Mouse (Mus musculus): ENCODE results near the gene Zfp810. TPM values are rescaled to one million over a fixed set of nuclear protein-coding genes. Genes with fewer than 3 reads are reported as not detected.

The Zfp810 gene
- total RNA-seq, 2 experiments from 2014 or later: 21.0 to 22.5 TPM

DNA sequence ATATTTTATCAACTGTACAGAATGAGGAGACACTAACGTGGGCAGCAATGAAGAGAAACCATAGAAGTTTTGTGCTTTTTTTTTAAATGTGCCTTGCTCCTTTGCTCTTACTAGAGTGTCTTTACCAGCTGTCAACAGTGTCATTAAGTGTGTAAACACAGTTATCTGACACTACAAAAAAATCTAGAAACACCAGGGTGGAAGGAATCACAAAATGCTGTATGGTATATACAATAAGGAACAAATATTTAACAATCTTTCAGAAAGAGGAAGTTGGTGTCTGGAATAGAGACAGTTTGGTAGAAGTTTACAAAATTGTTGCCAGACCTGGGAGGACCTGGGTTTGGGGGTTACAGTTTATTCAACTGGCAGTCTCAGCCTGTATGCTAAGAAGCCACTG lies 45.9 kb downstream of the Zfp810 start:
- no peak for DNase-seq (ENCODE audit: low spot score in 2 of 2)

DNA sequence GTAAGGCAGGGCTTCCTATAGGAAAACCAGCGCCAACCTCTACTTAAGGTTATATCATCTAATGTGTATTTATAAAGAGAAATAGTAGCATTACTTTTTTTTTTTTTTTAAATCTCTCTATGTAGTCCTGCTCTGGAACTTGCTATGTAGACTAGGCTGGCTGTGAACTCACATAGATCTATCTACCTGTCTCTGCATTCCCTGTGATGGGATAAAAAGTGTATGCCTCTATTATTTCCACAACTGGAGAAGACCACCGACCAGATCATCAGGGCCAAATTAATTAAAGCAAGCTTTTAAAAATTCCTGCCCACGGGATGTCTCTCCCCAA lies 47.4 kb downstream of the Zfp810 start:
- no peak for DNase-seq (ENCODE audit: low spot score in 2 of 2)

DNA sequence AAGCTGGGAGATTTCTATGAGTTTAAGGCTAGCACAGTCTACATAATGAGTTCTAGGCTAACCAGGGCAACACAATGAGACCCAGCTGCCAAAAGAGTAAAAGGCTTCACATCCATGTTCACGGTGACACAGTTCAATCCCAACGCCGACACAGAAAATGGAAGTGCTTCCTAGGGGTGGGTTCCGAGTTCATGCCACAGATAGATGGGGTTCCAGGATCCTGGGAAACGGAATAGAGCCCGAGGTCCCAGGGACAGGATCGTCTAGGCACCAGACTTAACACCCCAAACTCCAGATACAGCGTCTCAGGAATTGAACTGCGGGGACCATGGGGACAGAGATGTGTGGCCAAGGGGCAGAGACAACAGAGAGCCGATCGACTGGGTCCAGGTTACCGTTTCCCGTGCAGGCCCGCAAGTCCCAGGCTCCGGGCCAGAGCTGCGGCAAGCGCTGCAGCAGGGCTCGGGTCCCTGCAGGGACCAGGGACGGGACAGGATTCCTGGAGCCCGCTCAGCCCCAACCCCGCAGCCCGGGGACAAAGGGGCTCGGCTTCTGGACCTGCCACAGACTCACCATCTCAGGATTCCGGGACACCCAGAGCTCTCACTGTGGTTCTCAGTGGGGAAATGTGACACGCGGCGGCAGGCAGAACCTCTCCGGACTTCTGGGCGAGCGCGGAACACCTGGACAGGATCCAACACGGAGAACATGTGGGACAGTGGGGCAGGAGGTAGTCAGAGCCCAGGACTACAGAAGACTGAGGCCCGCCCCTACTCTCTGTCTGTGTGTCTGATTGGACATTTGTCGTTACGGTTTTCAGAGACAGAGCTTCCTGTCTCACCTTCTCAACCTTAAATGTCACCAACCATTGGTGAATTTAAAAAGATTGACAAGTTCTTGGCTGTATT lies 48.0 kb downstream of the Zfp810 start, which contains the start of gene Zfp599:
Gene Zfp599 (minus strand): TSS at position 712 of the 908 bp plus-strand sequence.
- DNase-seq (ENCODE audit: low spot score in 2 of 2): peak; percentile 18 to 36

DNA sequence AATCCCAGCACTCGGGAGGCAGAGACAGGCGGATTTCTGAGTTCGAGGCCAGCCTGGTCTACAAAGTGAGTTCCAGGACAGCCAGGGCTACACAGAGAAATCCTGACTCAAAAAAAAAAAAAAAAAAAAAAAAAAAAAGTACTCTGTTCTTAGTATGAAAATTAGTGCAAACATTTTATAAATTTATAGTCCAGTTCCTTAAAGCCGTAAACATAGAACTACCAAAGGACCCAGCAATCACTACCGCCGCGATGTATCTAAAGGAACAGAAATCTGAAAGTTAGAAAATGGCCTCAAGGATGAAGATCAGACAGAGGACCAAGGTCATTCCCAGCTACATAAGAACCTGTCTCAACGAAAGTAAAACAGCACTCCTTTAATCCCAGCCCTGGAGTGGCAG lies 48.7 kb downstream of the Zfp810 start:
- DNase-seq (ENCODE audit: low spot score in 2 of 2): no peak

DNA sequence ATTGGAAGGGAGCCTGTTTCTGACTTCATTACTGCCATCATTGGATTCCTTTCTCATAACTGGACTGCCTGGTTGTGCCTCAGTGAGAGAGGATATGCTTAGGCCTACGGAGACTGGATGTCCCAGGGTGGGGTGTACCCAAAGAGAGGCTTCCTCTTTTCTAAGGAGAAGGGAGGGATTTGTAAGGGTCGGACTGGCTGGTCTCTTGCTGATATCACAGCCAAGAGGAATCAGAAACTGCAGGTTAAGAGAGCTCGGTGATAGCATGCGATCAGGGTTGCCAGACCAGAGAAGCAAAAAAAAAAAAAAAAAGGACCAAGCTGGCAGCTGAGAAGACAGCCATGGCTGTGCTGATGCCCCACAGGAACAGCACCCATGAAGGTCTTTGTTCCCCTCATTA lies 50.9 kb downstream of the Zfp810 start:
- DNase-seq (ENCODE audit: low spot score in 2 of 2): no peak

DNA sequence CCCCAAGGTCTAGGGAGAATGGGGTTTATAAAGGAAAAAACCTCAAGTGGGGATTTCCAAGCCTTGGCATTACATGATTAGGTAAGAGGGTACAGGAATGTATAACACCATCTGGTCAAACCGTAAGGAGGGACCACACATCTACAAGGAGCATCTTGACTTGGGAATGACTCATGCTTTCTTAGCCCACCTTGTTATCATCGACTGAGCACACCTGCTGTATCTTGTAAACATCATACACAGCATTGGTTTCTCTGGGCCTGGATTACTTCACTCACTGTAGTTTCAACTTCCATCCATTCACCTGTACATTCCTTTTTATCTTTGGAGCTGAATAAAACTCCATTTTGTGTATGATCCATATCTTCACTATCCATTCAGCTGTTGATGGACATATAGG lies 63.2 kb downstream of the Zfp810 start:
- DNase-seq (ENCODE audit: low spot score in 2 of 2): no peak

DNA sequence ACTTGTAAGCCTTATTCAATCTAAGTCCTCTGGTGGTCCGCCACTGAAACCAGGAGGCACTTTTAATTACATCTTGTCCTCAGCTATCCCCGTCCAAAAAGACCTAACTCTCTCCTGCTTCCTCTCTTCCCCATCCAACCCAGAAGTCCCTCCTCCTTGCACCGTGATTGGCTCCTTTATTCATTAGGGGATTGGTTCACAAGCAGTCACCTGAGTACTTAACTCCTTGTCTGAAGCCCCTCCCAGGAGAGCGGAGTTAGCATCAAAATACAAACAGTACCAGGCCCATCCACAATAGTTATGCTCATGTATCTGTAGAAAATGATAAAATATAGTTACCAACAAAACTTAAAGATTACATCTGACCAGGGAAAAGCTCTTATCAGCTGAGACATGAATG lies 67.4 kb downstream of the Zfp810 start:
- DNase-seq (ENCODE audit: low spot score in 2 of 2): no peak

DNA sequence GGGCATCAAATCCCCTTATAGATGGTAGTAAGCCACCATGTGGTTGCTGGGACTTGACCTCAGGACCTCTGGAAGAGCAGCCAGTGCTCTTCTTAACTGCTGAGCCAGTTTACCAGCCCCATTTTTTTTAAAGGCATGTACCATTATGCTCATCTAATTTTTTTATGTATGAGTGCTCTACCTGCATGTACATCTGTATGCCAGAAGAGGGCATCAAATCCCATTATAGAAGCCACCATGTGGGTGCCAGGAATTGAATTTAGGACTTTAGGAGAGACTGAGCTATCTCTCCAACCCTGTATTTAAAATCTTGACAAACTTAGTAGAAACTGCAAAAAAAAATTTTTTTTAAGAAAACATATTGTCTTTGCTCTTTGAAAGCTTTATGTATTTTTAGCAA lies 76.9 kb downstream of the Zfp810 start:
- no peak for DNase-seq (ENCODE audit: low spot score in 2 of 2)

DNA sequence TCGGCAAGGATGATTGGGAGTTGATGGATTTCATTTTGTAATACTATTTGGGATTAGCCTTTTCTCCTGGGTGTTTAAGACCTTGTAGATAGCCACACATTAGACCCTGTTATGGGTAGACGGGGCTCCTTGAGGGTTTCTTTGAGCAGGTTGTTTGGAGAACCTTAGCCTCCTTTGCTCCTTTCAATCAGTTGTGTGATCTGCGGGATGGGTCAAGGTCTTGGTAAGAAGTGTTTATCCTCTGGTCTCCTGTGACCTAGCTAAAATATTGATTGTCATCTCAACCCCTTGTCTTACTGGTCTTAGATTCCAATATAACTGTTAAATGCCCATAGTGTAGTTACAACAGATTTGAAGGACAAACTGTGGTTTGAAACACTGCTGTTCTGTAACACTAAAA lies 77.4 kb downstream of the Zfp810 start:
- DNase-seq (ENCODE audit: low spot score in 2 of 2): no peak

DNA sequence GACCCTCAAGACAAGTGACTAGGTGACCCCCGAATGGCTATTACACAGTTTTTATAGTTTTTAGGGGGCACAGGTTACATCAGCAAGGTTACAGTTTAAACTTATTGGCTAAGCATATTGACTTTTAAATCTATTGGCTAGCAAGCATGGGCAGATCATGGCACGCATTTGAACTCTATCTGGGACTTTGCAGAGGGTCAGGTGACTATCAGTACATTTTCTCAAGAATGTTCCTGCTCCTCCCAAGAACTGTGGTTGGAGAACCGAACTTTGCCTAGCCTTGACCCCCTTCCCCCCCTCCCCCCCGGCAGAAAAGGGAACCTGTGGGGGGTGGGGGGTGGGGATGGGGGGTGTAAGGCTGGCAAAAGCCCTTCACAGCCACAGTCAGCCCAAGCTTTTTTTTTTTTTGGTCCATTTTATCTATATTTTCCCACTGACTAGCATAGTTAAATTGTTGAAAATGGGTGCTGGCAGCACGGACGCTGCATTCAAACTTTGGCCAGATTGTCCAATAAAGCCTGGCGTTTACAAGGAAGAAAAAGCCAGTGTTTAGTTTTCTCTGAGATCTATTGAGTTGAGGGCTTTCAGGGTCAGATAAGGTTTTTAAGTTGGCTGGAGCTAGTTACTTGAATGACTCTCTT lies 77.9 kb downstream of the Zfp810 start:
- no peak for DNase-seq (ENCODE audit: low spot score in 2 of 2)

DNA sequence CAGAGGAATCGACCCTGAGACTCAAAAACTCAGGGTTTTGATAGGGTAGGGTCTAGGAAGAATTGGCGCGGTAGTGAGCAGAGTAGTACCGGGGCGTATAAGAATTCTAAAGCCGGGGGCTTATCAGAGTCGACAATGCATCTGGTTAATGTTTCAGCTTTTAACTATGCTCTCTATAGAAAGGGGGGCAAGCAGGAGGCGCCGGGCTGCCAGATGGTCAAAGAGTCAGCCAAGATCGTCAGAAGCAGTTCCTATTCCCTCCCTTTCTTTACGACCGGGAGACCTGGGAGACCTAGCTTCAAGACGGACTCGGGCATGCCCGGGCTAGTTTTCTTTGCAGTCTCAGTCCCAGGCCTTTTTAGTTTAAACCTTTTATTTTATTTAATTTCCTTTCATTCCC lies 80.6 kb downstream of the Zfp810 start:
- no peak for DNase-seq (ENCODE audit: low spot score in 2 of 2)

Other genes with a start within 250 kb of the Zfp810 start
- gene Gm49318, start 236.4 kb downstream of the Zfp810 start, total RNA-seq (2021): not detected
- 10 to 100 TPM; 14.5 to 16.5 TPM for gene Zfp653, start 236.3 kb downstream of the Zfp810 start, total RNA-seq (2021)
- gene Ecsit, start 222.2 kb downstream of the Zfp810 start, total RNA-seq (2021): 10 to 100 TPM; 37.4 to 39.2 TPM
- gene Cnn1, start 208.4 kb downstream of the Zfp810 start, total RNA-seq (2021): 1 to 10 TPM in 1 of 2 experiments, under 1 TPM in 1; 0.81 to 1.6 TPM
- 10 to 100 TPM; 74.2 to 78.4 TPM for gene Elof1, start 190.5 kb downstream of the Zfp810 start, total RNA-seq (2021)
- gene Acp5, start 171.9 kb downstream of the Zfp810 start, total RNA-seq (2021): 10 to 100 TPM; 12.9 to 13.0 TPM
- gene Pigyl, start 150.8 kb downstream of the Zfp810 start, total RNA-seq (2021): 10 to 100 TPM; 55.8 to 62.3 TPM
- gene Zfp872, start 119.6 kb downstream of the Zfp810 start, total RNA-seq (2021): 1 to 10 TPM in 1 of 2 experiments, under 1 TPM in 1; 0.90 to 1.5 TPM
- 10 to 100 TPM; 36.9 to 39.5 TPM for gene Zfp809, start 81.9 kb downstream of the Zfp810 start, total RNA-seq (2021)
- 1 to 10 TPM; 2.2 to 3.2 TPM for gene Zfp599, start 47.8 kb downstream of the Zfp810 start, total RNA-seq (2021)
- 10 to 100 TPM; 27.0 to 28.1 TPM for gene Anln, start 81.5 kb upstream of the Zfp810 start, total RNA-seq (2021)
- gene 9530077C05Rik, start 103.9 kb upstream of the Zfp810 start, total RNA-seq (2021): 1 to 10 TPM; 5.2 to 7.6 TPM
- gene Gm17545, start 146.6 kb upstream of the Zfp810 start, total RNA-seq (2021): not detected
- 10 to 100 TPM; 48.1 to 52.9 TPM for gene Rp9, start 162.1 kb upstream of the Zfp810 start, total RNA-seq (2021)
- gene Bbs9, start 168.1 kb upstream of the Zfp810 start, total RNA-seq (2021): 10 to 100 TPM; 21.0 to 21.1 TPM

Measured in adrenal gland, postnatal 4 days (tissue).